Mouse (Mus musculus): ENCODE measurements around the gene Rps6kb2.

DNA sequence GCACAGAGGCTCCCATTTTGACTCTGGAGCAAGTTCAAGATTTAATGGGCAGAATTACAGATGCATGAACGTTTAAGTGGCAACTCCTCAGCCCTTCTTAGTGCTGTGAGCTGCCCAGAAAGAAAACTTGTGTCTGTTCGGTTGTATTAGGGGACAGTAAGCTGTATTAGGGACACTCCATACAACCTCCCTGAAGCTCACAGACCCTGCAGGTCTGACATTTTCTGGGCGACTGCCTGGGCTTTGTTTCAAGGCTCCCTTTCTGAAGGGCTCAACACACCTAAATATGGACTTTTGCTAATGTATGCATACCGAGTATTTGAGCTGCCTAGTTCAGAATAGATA, 361 bp upstream of the Rps6kb2 start:
- TF ChIP-seq MAFK (IDR thresholded peaks at IDR 0.05; ENCODE audit: insufficient read depth, low read depth, low read length) (no peak), ZNF384 (IDR thresholded peaks at IDR 0.05; ENCODE audit: low read depth, low read length) (no peak), HCFC1 (IDR thresholded peaks at IDR 0.05; ENCODE audit: borderline replicate concordance, insufficient read depth, low read length) (no peak)
